Mouse (Mus musculus) ES-Bruce4 (cell line): ENCODE data around the gene Ppp1r14c. TPM values are rescaled to one million over a fixed set of nuclear protein-coding genes. Genes with fewer than 3 reads are reported as not detected.

Experiments used
- H3K27ac ChIP-seq: 2 replicates; pipeline ENCODE4 v1.5.1; 2012; ENCODE audit warnings: low read length, inconsistent platforms; ENCODE audit not compliant: insufficient read depth
- H3K27me3 ChIP-seq: 2 replicates; pipeline ENCODE4 v1.6.1; 2012; ENCODE audit warnings: mild to moderate bottlenecking, low read length, inconsistent platforms; ENCODE audit not compliant: control insufficient read depth, poor library complexity, insufficient read depth, severe bottlenecking
- H3K36me3 ChIP-seq: 2 replicates; pipeline ENCODE4 v1.6.1; 2012; ENCODE audit warnings: inconsistent platforms, mild to moderate bottlenecking, low read length, moderate library complexity; ENCODE audit not compliant: control insufficient read depth, poor library complexity, insufficient read depth, severe bottlenecking
- H3K4me1 ChIP-seq: one replicate; pipeline ENCODE4 v1.8.1; 2011; ENCODE audit warnings: low read length; ENCODE audit not compliant: control insufficient read depth, insufficient read depth
- H3K4me3 ChIP-seq: 2 replicates; pipeline ENCODE4 v1.5.1; 2011; ENCODE audit warnings: low read depth, mild to moderate bottlenecking, low read length
- H3K9ac ChIP-seq: 2 replicates; pipeline ENCODE4 v1.6.1; 2012; ENCODE audit warnings: low read depth, mild to moderate bottlenecking, inconsistent platforms; ENCODE audit not compliant: poor library complexity, severe bottlenecking
- H3K9me3 ChIP-seq: replicated peaks from 2 replicates; pipeline ENCODE4 v1.6.1; 2012; ENCODE audit warnings: mild to moderate bottlenecking, low read length, inconsistent platforms; ENCODE audit not compliant: control insufficient read depth, poor library complexity, insufficient read depth, severe bottlenecking
- CTCF ChIP-seq: IDR thresholded peaks from one replicate; pipeline ENCODE4 v1.8.1; 2011; ENCODE audit warnings: low read depth, low read length
- EP300 ChIP-seq: IDR thresholded peaks from 2 replicates; pipeline ENCODE4 v1.6.1; 2011; ENCODE audit warnings: low read depth, low read length; ENCODE audit not compliant: insufficient read depth
- POLR2A ChIP-seq: IDR thresholded peaks from one replicate; pipeline ENCODE4 v1.8.1; 2011; ENCODE audit warnings: low read length; ENCODE audit not compliant: insufficient read depth
- polyA plus RNA-seq: library from polyadenylated mRNA; stranded (reverse); fragments of >200 nt; gene quantifications from 2 replicates; pipeline ENCODE4 v1.2.4, GENCODE M21; 2011; ENCODE audit warnings: low read depth; ENCODE audit not compliant: missing spikeins, insufficient read depth, insufficient read length

Ppp1r14c gene
- polyA plus RNA-seq, 1 experiment: 8.7 TPM

DNA sequence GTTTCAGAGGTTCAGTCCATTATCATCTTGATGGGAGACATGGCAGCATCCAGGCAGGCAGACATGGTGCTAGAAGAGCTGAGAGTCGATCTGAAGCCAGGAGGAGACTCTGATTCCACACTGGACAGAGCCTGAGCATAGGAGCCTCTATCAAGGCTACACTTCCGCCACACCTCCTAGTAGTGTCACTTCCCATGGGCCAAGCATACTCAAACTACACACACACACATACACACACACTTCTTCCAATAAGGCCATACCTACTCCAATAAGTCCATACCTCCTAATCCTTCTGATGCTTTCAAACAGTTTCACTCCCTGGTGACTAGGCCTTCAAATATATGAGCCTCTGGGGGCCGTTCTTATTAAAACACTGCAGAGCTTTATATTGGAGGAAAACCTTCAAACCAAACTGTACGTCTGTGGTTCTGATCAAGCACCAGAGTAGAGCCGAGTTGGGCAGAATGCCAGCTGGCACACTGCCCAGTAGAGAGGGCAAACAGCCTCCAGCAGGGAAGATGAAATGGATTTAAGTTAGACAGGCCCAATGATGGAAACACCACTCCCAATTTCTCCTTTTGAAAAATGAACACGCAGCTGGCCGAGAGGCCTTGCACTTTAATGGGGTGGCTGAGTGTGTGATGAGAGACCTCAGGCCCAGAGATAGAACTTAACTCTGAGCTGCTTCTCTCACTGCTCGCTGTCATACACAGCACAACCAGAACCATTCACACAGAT lies 141.8 kb downstream of the Ppp1r14c start:
- TF ChIP-seq CTCF: no peak
- no peak for TF ChIP-seq EP300
- no peak for TF ChIP-seq POLR2A
- Histone ChIP-seq H3K4me1 (no peaks in the 10 kb centered on the region), H3K27ac (no peak overlapping the region), H3K4me3 (no peak overlapping the region), H3K36me3 (no peaks in the 10 kb centered on the region), H3K9me3 (no peaks in the 10 kb centered on the region), H3K9ac (no peak overlapping the region), H3K27me3 (no peaks in the 10 kb centered on the region)

DNA sequence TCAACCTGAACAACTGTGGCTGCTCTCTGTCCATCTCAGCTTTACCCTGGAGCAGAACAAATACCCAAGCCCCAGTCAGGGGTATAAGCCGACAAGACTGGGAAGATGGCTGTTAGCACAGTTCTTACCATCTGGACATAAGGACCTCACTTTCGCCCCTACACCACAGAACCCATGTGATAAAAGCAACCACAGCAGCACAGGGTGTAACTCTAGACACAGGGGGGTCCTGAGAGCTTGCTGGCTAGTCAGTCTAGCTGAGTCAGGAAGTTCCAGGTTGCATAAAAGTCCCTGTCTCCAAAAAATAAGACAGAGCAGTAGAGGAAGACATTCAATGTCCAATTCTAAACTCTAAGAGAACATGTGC lies 142.3 kb downstream of the Ppp1r14c start:
- Histone ChIP-seq H3K27ac (no peak overlapping the region), H3K4me3 (no peak overlapping the region), H3K36me3 (no peaks in the 10 kb centered on the region), H3K4me1 (no peaks in the 10 kb centered on the region), H3K9me3 (no peaks in the 10 kb centered on the region), H3K9ac (no peak overlapping the region), H3K27me3 (no peaks in the 10 kb centered on the region)
- TF ChIP-seq POLR2A (no peak), EP300 (no peak), CTCF (no peak)

DNA sequence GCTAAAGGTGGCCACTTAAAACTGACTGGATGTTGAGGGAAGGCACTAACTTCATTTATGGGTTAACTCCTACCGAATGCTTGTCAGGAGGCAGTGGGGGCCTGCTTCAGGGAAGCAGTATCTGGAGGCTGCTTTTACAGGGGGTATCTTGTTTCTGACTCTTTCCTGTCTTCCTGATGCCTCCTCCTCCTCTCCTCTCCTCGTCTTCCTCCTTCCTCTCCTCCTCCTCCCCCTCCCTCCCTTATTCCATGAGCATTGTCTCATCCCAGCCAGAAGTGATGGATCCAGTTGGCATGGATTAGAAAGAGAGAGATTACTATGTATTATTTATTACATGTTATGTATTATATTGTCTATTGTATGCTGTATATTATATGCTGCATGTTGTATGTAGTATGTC lies 142.9 kb downstream of the Ppp1r14c start:
- Histone ChIP-seq H3K27me3 (no peaks in the 10 kb centered on the region), H3K9me3 (no peaks in the 10 kb centered on the region), H3K4me3 (no peak overlapping the region), H3K27ac (no peak overlapping the region), H3K36me3 (no peaks in the 10 kb centered on the region), H3K9ac (no peak overlapping the region), H3K4me1 (no peaks in the 10 kb centered on the region)
- TF ChIP-seq EP300 (no peak), POLR2A (no peak), CTCF (no peak)

DNA sequence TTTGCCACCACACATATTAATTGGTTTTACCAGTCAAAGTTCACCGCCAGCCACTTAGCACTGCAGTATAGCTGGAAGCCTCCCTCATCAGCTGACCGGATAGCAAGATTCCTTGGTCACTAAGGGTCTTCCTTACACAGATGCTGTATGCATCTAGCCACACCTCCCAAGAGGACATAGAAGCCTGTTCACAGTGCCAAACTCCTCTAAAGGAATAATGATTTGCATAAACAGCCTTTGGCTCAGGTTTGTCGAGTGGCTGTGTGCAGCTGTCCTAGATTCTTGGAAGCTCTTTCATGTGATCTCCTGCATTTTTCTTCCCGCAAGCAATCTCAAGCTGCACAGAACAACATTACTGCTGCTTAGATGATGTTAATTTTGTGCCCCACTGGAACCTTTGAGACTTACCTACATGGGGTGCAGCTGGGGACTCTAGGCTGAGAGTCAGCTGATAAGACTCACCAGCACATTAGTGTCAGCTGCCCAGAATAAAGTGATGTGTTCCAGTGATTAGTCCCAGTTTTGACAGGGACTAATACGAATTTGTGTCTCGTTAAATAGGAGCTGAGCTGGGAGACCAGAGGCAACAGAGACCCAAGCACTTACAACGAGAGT lies 143.9 kb downstream of the Ppp1r14c start:
- no peak overlapping the region for H3K27ac ChIP-seq

DNA sequence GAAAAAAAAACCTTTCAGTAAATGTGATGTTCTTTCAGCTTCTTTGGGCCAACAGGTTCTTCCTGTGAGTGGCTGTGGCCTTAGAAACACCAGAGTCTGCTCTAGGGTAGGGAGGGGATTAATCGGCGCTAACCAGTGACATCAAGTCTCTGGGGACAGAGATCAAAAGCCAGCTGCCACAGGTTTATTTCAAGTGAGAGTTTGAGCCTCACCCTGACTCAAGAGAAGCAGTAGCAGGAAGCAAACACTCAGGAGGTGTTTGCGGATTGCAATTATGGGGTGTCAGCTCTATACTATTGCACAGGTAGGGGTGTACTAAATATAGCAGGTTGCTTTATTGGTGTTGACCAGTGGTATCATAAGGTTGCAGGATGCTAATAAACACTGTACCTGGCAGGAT lies 144.6 kb downstream of the Ppp1r14c start:
- no peak for TF ChIP-seq EP300
- no peak for TF ChIP-seq CTCF
- TF ChIP-seq POLR2A: no peak

More for the DNA sequence above, 143.9 kb downstream of the Ppp1r14c start:
- Histone ChIP-seq H3K4me1 (no peaks in the 10 kb centered on the region), H3K36me3 (no peaks in the 10 kb centered on the region), H3K27me3 (no peaks in the 10 kb centered on the region), H3K9ac (no peak overlapping the region), H3K9me3 (no peaks in the 10 kb centered on the region), H3K4me3 (no peak overlapping the region)
- TF ChIP-seq POLR2A: no peak
- no peak for TF ChIP-seq CTCF
- no peak for TF ChIP-seq EP300

DNA sequence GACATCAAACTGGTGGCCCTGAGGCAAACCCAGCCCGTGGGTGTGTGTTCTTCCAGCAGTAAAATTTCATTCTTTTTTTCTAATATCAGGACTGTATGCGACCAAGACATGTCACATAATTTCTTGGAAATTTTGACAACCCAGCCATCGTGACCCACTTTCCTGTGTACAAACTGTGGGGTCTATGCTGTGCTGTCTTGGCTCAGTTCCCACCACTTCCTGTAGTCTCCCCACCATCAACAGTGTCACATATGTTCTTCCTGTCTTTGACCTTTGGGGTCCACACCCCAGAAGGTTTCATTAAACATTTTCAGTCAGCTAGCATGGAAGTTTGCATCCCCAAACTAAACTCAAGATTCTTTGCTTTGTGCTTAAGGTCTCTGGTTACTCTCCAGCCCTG lies 145.5 kb downstream of the Ppp1r14c start:
- TF ChIP-seq EP300: no peak
- H3K36me3 ChIP-seq: no peaks in the 10 kb centered on the region
- H3K27ac ChIP-seq: no peak overlapping the region
- H3K4me3 ChIP-seq: no peak overlapping the region
- H3K9ac ChIP-seq: no peak overlapping the region
- H3K4me1 ChIP-seq: no peaks in the 10 kb centered on the region
- no peaks in the 10 kb centered on the region for H3K9me3 ChIP-seq
- H3K27me3 ChIP-seq: no peaks in the 10 kb centered on the region

More for the DNA sequence above, 144.6 kb downstream of the Ppp1r14c start:
- H3K27me3 ChIP-seq: no peaks in the 10 kb centered on the region
- no peaks in the 10 kb centered on the region for H3K36me3 ChIP-seq
- H3K27ac ChIP-seq: no peak overlapping the region
- H3K4me3 ChIP-seq: no peak overlapping the region
- H3K4me1 ChIP-seq: no peaks in the 10 kb centered on the region
- no peaks in the 10 kb centered on the region for H3K9me3 ChIP-seq
- H3K9ac ChIP-seq: no peak overlapping the region
